ENCODE assay signal across 8 mouse cellular contexts in the genomic region with DNA sequence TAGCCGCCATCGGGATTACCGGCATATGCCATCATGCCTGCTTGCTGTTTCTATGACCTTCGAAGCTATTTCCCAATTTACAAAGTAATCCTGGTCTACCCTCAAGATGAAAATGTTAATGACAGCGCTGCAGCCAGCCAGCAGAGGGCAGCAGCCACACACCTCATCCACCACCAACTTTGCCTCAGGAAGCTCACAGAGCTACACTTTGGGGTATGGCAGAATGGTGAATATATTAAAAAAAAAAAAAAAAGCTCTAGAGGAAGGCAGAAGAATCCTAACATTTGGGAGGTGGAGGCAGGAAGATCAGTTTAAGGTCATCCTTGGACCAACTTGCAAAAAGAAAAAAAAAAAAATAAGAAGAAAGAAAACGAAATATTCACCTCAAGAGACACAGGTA. TPM values are rescaled to one million over a fixed set of nuclear protein-coding genes. Genes with fewer than 3 reads are reported as not detected.
DNase-seq lines count a peak whose midpoint lies in the region; ATAC-seq and TF ChIP-seq lines count a peak whose summit lies in the region.

No protein-coding gene starts in this region.

- TF ChIP-seq CTCF in cerebellum, adult 2 months (IDR thresholded peaks at IDR 0.05; ENCODE audit: borderline replicate concordance, insufficient read depth, low read depth, low read length) = peak; percentile 96

- no peaks in the 10 kb centered on the region for H3K27me3 ChIP-seq in cerebellum, adult 2 months (ENCODE audit: control insufficient read depth, insufficient read depth, low read length)

- no peak for TF ChIP-seq POLR2A in cerebellum, adult 2 months (IDR thresholded peaks at IDR 0.05; ENCODE audit: borderline replicate concordance, insufficient read depth, low read length)

- no peak overlapping the region for H3K27ac ChIP-seq in cerebellum, adult 2 months (ENCODE audit: insufficient read depth, low read length)

- H3K4me1 ChIP-seq in cerebellum, adult 2 months (ENCODE audit: control insufficient read depth, insufficient read depth, low read length) = peaks cover 3% of the 10 kb centered on the region; the same call in 1 of the 2 replicates

- WGBS in cerebellum, adult 2 months = 15% methylated on average over 6 of the region's 6 CpGs

- no peak overlapping the region for H3K4me3 ChIP-seq in cerebellum, adult 2 months (replicated peaks; ENCODE audit: insufficient read depth, low read depth, low read length)

- intact Hi-C loops in left cerebral cortex, postnatal 4 days (cut with DNase I) = loop anchor here (2.0 kb wide), 1 partner anchor 59 kb away; no protein-coding TSS in a partner anchor

- peak; percentile 43 for DNase-seq in urinary bladder, adult 2 months (ENCODE audit: low spot score)
- no peak for DNase-seq in urinary bladder, postnatal 10 days (ENCODE audit: low spot score)
- DNase-seq in cerebellum, adult 2 months = peak; percentile 77 to 85
- peak; percentile 83 for DNase-seq in forelimb bud, embryonic 11.5 days (ENCODE audit: low read depth, low spot score)
- peak; percentile 71 for DNase-seq in left cerebral cortex, postnatal 4 days
- peak; percentile 88 for DNase-seq in naive thymus-derived CD4-positive, alpha-beta T cell, adult 2 months (ENCODE audit: low read depth)
- peak; percentile 84 for DNase-seq in testis, postnatal 10 days (ENCODE audit: low spot score)

- ATAC-seq in inflammation-experienced regulatory T-cells, adult 6 months = peak; percentile 61

RNA-seq across cellular contexts. Expression of gene Klhdc4, which starts 20.6 kb away (rescaled TPM):
- 19.7 and 20.5 TPM in 2 replicates for polyA plus RNA-seq in urinary bladder, adult 2 months (2012; rRNA removed)
- polyA plus RNA-seq in cerebellum, adult 2 months (2012; rRNA removed) = 43.6 and 47.1 TPM in 2 replicates
- polyA plus RNA-seq in inflammation-experienced regulatory T-cells, adult 6 months (2017; shearing (Covaris generic)) = 10 to 100 TPM; 22.0 to 30.4 (median 28.2) TPM
- total RNA-seq in left cerebral cortex, postnatal 4 days (2021) = 10 to 100 TPM; 39.7 to 45.2 TPM

RNA-seq across cellular contexts. Expression of gene Slc7a5, which starts 57.5 kb away (rescaled TPM):
- 11.0 and 14.1 TPM in 2 replicates for polyA plus RNA-seq in urinary bladder, adult 2 months (2012; rRNA removed)
- polyA plus RNA-seq in cerebellum, adult 2 months (2012; rRNA removed) = 70.7 and 78.0 TPM in 2 replicates
- 1 to 10 TPM; 2.5 to 4.4 (median 2.6) TPM for polyA plus RNA-seq in inflammation-experienced regulatory T-cells, adult 6 months (2017; shearing (Covaris generic))
- total RNA-seq in left cerebral cortex, postnatal 4 days (2021) = 100 to 1,000 TPM; 150 to 153 TPM
